Mouse (Mus musculus) liver, adult 2 months (tissue): ENCODE results near the gene Wdr90. TPM values are rescaled to one million over a fixed set of nuclear protein-coding genes. Genes with fewer than 3 reads are reported as not detected.

Experiments
- DNase-seq: peaks from one replicate; pipeline ENCODE4 v3.0.0-alpha.2; 2011; ENCODE audit warnings: low read depth, low spot score; ENCODE audit errors: extremely low read depth
- H3K27ac ChIP-seq: fragments of 200-500 bp; replicated peaks from 2 replicates; pipeline ENCODE4 v1.5.1; 2012; ENCODE audit warnings: low read depth, mild to moderate bottlenecking, control low read depth, inconsistent platforms, low read length; ENCODE audit not compliant: insufficient read depth
- H3K27me3 ChIP-seq: fragments of 200-500 bp; 2 replicates; pipeline ENCODE4 v1.6.1; 2012; ENCODE audit warnings: mild to moderate bottlenecking, moderate library complexity, low read length, inconsistent platforms; ENCODE audit not compliant: control insufficient read depth, insufficient read depth
- H3K36me3 ChIP-seq: fragments of 200-500 bp; 2 replicates; pipeline ENCODE4 v1.6.1; 2012; ENCODE audit warnings: low read length, inconsistent platforms; ENCODE audit not compliant: control insufficient read depth, insufficient read depth
- H3K4me1 ChIP-seq: fragments of 200-500 bp; 2 replicates; pipeline ENCODE4 v1.6.1; 2011; ENCODE audit warnings: low read length; ENCODE audit not compliant: control insufficient read depth, insufficient read depth
- H3K4me3 ChIP-seq: fragments of 200-500 bp; 2 replicates; pipeline ENCODE4 v1.5.1; 2011; ENCODE audit warnings: low read depth, mild to moderate bottlenecking, control low read depth, low read length, moderate library complexity; ENCODE audit not compliant: insufficient read depth
- H3K79me2 ChIP-seq: fragments of 200-500 bp; 2 replicates; pipeline ENCODE4 v1.6.1; 2012; ENCODE audit warnings: inconsistent platforms, mild to moderate bottlenecking, low read length, moderate library complexity; ENCODE audit not compliant: control insufficient read depth, insufficient read depth
- H3K9ac ChIP-seq: fragments of 200-500 bp; 2 replicates; pipeline ENCODE4 v1.6.1; 2012; ENCODE audit warnings: low read depth, mild to moderate bottlenecking, control low read depth, inconsistent platforms, low read length
- CTCF ChIP-seq: fragments of 200-500 bp; IDR thresholded peaks from 2 replicates; pipeline ENCODE4 v1.5.1; 2011; ENCODE audit warnings: low read depth, low read length, control low read depth
- POLR2A ChIP-seq: fragments of 200-500 bp; IDR thresholded peaks from 2 replicates; pipeline ENCODE4 v1.6.1; 2011; ENCODE audit warnings: low read length, control low read depth; ENCODE audit not compliant: insufficient read depth; ENCODE audit errors: extremely low read depth
- WGBS: fragments of 180-500 bp; shearing (Covaris S2); methylation state at CpG from one replicate; pipeline ENCODE4 v1.1.7; 2018; 5-methylcytosine and 5-hydroxymethylcytosine counted together
- polyA plus RNA-seq: library from polyadenylated mRNA; depleted of rRNA; stranded (reverse); fragments of >200 nt; gene quantifications from 2 replicates; pipeline ENCODE4 v1.2.3, GENCODE M21; 2012
- total RNA-seq: library from RNA; depleted of rRNA; stranded (reverse); fragments of >200 nt; gene quantifications from 2 replicates; pipeline ENCODE4 v1.2.3, GENCODE M21; 2014

Wdr90 gene
- total and polyA plus RNA-seq, 2 experiments: 2.7 to 14.1 TPM

DNA sequence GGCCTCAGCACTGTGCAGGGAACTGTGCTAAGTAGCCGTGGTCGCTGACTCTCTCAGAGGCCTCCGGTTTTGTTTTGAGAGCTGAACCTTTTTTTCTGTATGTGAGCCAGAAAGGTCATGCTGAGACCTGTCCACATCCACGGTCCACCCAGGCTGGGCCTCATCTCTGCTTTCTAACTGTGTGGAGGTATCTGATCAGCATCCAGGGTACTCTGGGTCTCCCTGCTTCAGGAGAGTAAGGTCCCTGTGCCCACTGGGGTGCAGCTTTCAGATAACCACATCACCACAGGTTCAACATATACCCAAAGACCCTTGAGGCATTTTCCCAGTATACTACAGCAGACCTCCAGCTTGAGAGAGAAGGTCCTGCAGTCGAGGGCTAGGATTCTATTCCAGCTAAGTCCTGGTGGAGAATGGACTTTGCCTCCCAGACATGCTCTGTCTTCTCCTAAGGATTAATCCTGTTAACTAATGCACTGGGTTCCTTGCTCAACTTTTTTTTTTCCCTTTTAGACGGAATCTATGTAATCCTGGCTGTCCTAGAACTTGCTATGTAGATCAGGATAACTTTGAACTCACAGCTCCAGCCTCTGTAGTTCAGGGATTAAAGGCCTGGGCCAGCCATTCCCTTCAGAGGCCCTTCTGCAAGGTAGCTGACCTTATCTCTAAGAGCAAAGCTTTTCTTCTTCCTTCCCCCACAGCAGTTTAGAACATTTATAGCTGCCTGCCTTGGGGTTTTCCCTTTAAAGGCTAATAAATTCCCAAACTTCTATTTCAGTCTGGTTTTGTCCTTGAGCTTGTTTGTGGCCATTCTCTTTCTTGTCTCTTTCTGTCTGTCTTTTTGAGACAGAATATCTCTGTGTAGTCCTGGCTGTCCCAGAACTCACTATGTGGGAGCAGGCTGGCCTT, 657 bp upstream of the Wdr90 start:
- Histone ChIP-seq H3K36me3 (no peaks in the 10 kb centered on the region), H3K27me3 (no peaks in the 10 kb centered on the region), H3K4me1 (peaks cover 29% of the 10 kb centered on the region), H3K9ac (peak overlapping the region; percentile 82), H3K79me2 (peaks cover 17% of the 10 kb centered on the region; the same call in 1 of the 2 replicates), H3K4me3 (peak overlapping the region; percentile 71), H3K27ac (peak overlapping the region; percentile 61)
- WGBS: 8% methylated on average over 6 of the region's 6 CpGs
- DNase-seq: no peak
- TF ChIP-seq CTCF: no peak
- TF ChIP-seq POLR2A: no peak

DNA sequence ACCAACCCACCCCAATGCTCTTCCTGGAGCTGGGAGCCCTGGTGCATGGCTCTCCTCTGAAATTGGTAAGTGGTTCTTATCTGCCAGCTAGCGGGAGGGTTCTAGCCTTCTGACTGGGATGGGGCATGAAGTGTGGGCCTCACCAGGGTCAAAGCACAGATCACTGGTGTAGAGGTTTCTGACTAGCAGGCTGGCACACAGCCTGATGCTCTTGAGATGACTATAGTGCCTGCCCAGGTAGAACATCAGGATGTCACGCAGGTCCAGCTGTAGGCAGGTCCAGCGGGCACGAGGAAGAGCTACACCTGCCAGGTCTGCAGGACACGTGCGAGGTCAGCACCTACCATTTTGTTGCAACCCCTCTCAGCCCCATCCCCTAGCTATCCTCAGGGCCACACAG, 1.1 kb downstream of the Wdr90 start:
- Histone ChIP-seq H3K4me3 (no peak overlapping the region), H3K27ac (no peak overlapping the region), H3K9ac (no peak overlapping the region), H3K27me3 (no peaks in the 10 kb centered on the region), H3K79me2 (peaks cover 4% of the 10 kb centered on the region; the same call in 1 of the 2 replicates), H3K4me1 (peaks cover 15% of the 10 kb centered on the region), H3K36me3 (no peaks in the 10 kb centered on the region)
- TF ChIP-seq CTCF (no peak), POLR2A (no peak)
- DNase-seq: no peak
- 92% methylated on average over 6 of the region's 6 CpGs for WGBS

DNA sequence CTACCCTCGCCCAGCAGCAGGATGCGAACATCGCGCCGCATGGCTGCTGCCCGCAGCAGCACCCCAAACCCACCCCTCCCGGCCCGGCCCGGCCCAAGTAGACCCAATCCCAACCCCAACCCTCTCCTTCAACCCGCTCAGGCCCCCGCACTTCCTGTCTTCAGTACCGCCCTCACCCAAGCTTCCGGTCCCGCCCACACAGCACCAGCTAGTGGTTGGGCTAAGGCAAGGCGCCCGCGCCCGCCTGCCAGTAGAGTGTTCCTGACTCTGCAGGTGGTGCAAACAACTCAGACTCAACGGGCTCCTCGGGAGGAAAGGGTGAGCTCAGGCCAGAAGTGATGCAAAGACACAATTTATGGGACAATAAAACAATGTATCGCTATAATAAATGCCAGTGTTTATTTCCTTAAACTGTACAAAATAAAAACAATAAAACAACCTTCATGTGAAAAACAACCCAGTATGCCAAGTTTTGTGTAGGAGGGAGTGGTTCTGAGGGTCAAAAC, 16.9 kb downstream of the Wdr90 start, which contains the start of gene Rhot2:
Rhot2 (minus strand) TSS at position 456 of the 506 bp plus-strand sequence.
- Histone ChIP-seq H3K27ac (peak within 1 kb of the TSS; percentile 76), H3K36me3 (0 out of 2 replicates have a peak, but pooled peaks cover 2% of the 10 kb centered on the region), H3K27me3 (no peaks in the 10 kb centered on the region), H3K4me3 (peak within 1 kb of the TSS; percentile 95), H3K4me1 (peaks cover 15% of the 10 kb centered on the region), H3K9ac (peak within 1 kb of the TSS; percentile 96), H3K79me2 (peaks cover 15% of the 10 kb centered on the region; the same call in 1 of the 2 replicates)
- under 1% methylated on average over 21 of the region's 21 CpGs for WGBS
- peak; percentile 84 for DNase-seq
- TF ChIP-seq CTCF (peak; percentile 61), POLR2A (peak; percentile 83; the same call in 1 of the 2 replicates)

DNA sequence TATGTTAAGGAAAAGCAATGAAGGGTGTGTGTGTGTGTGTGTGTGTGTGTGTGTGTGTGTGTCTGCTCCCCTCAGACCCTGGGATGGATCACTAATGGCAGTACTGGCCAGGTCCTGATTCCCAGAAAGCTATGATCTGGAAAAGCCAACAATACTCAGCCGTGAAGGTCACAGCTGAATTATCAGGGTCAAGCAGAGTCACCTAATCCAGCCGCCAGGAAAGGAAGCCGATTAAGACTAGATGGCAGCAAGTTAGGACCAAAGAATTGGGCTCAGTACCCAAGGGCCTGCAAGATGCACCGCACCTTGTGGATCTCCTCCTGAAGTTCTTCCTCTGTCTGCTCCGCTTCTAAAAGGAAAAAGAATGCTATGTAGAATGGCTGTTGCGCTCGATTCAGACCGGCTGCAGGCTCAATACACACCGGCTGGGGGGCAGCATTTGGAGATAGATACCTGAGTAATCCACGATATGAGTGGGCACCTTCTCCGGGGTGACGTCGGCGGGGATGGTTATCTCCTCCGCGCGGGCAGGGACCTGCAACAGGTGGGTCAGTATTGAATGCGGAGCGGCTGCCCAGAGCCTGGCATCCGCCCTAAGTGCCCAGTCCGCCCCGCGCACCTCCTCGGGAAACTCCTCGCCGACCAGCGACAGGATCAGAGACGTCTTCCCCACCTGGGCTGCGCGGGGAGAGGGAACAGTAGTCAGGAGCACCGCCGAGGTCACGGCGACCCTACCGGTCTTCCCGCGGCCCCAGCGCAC, 17.5 kb downstream of the Wdr90 start:
- under 1% methylated on average over 38 of the region's 38 CpGs for WGBS
- no peak for DNase-seq
- peaks cover 21% of the 10 kb centered on the region for H3K4me1 ChIP-seq
- H3K27ac ChIP-seq: peak overlapping the region; percentile 76
- H3K36me3 ChIP-seq: 0 out of 2 replicates have a peak, but pooled peaks cover 2% of the 10 kb centered on the region
- peak overlapping the region; percentile 95 for H3K4me3 ChIP-seq
- TF ChIP-seq CTCF: no peak
- TF ChIP-seq POLR2A: no peak
- peaks cover 15% of the 10 kb centered on the region; the same call in 1 of the 2 replicates for H3K79me2 ChIP-seq
- peak overlapping the region; percentile 96 for H3K9ac ChIP-seq
- H3K27me3 ChIP-seq: no peaks in the 10 kb centered on the region

DNA sequence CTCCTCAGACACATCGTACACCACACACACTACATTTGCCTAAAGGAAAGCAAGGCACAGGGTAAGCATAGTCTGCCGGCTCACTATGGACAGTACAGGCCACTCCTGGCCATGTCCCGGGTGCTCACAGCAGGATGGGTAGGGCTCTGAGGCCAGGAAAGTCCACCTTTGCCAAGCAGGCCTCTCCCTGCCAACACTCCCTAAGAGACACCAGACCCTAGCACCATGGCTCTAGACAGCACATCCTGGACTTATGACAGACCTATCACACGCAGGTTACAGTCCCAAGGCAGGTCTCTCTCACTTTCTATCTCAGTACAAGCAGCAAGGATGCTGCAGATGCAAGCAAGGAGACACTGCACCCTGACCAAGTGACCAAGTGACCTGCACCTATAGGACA, 18.2 kb downstream of the Wdr90 start:
- H3K4me3 ChIP-seq: no peak overlapping the region
- peak overlapping the region; percentile 96; the same call in 1 of the 2 replicates for H3K9ac ChIP-seq
- no peak for DNase-seq
- TF ChIP-seq CTCF (no peak), POLR2A (no peak)
- no peak overlapping the region for H3K27ac ChIP-seq
- WGBS: 63% methylated on average over 4 of the region's 4 CpGs
- H3K27me3 ChIP-seq: no peaks in the 10 kb centered on the region
- H3K36me3 ChIP-seq: 0 out of 2 replicates have a peak, but pooled peaks cover 2% of the 10 kb centered on the region
- peaks cover 15% of the 10 kb centered on the region; the same call in 1 of the 2 replicates for H3K79me2 ChIP-seq
- H3K4me1 ChIP-seq: peaks cover 25% of the 10 kb centered on the region
